Mouse (Mus musculus): Measurements from ENCODE around the gene Med18. TPM values are rescaled to one million over a fixed set of nuclear protein-coding genes. Genes with fewer than 3 reads are reported as not detected.

The Med18 gene
- 9.1 and 13.3 TPM in 2 replicates for polyA plus RNA-seq (2015; fragmentation: Nextera tagmentation; extraction: Ambion mirVana)

GRCm38 (mm10) chr4:132463430-132464254 lies at the start of gene Med18:
TSS of gene Med18 (minus strand) at chr4:132463921.

GRCm38 (mm10) chr4:132510352-132510798 lies 46.7 kb upstream of the Med18 start, which contains the start of gene Sesn2:
TSS of gene Sesn2 (minus strand) at chr4:132510501.

GRCm38 (mm10) chr4:132421923-132422782 lies 41.6 kb downstream of the Med18 start, which contains the start of gene Phactr4:
TSS of gene Phactr4 (minus strand) at chr4:132422489.

Other genes starting within 250 kb of the Med18 start
- 14.2 and 15.8 TPM in 2 replicates for gene Gmeb1, start 202.3 kb downstream of the Med18 start, polyA plus RNA-seq (2015; fragmentation: Nextera tagmentation; extraction: Ambion mirVana)
- gene Taf12, start 189.5 kb downstream of the Med18 start, polyA plus RNA-seq (2015; fragmentation: Nextera tagmentation; extraction: Ambion mirVana), result 23.6 and 28.1 TPM in 2 replicates
- gene Rab42, start 160.5 kb downstream of the Med18 start, polyA plus RNA-seq (2015; fragmentation: Nextera tagmentation; extraction: Ambion mirVana), result 2.1 and 2.6 TPM in 2 replicates
- gene Trnau1ap, start 134.4 kb downstream of the Med18 start, polyA plus RNA-seq (2015; fragmentation: Nextera tagmentation; extraction: Ambion mirVana), result 55.9 and 58.2 TPM in 2 replicates
- gene Rcc1, start 110.3 kb downstream of the Med18 start, polyA plus RNA-seq (2015; fragmentation: Nextera tagmentation; extraction: Ambion mirVana), result 22.0 and 23.5 TPM in 2 replicates
- 15.4 and 20.3 TPM in 2 replicates for gene Phactr4, start 41.4 kb downstream of the Med18 start, polyA plus RNA-seq (2015; fragmentation: Nextera tagmentation; extraction: Ambion mirVana)
- 9.6 and 12.0 TPM in 2 replicates for gene Sesn2, start 46.6 kb upstream of the Med18 start, polyA plus RNA-seq (2015; fragmentation: Nextera tagmentation; extraction: Ambion mirVana)
- gene Atpif1, start 69.7 kb upstream of the Med18 start, polyA plus RNA-seq (2015; fragmentation: Nextera tagmentation; extraction: Ambion mirVana), result 1,006 and 1,016 TPM in 2 replicates
- 106 and 120 TPM in 2 replicates for gene Dnajc8, start 71.6 kb upstream of the Med18 start, polyA plus RNA-seq (2015; fragmentation: Nextera tagmentation; extraction: Ambion mirVana)
- gene Ptafr, start 100.1 kb upstream of the Med18 start, polyA plus RNA-seq (2015; fragmentation: Nextera tagmentation; extraction: Ambion mirVana), result 2.3 and 3.9 TPM in 2 replicates
- gene Eya3, start 175.1 kb upstream of the Med18 start, polyA plus RNA-seq (2015; fragmentation: Nextera tagmentation; extraction: Ambion mirVana), result 10.7 and 11.8 TPM in 2 replicates